Mouse (Mus musculus): ENCODE results near the gene Inf2. TPM values are rescaled to one million over a fixed set of nuclear protein-coding genes. Genes with fewer than 3 reads are reported as not detected.

Gene Inf2
- polyA plus RNA-seq, 1 experiment from 2014 or later: 5.5 TPM

- ATAC-seq (ENCODE audit: low FRiP score, low read depth): no peak
- no peaks in the 10 kb centered on the region for H3K9me3 ChIP-seq
- peaks cover 99% of the 10 kb centered on the region for H3K36me3 ChIP-seq
- H3K27me3 ChIP-seq: no peaks in the 10 kb centered on the region
- H3K4me3 ChIP-seq: no peak overlapping the region
- WGBS: 88% methylated on average over 5 of the region's 5 CpGs
- no peak overlapping the region for H3K4me2 ChIP-seq (replicated peaks)
- H3K27ac ChIP-seq: no peak overlapping the region
- H3K4me1 ChIP-seq: 0 out of 2 replicates have a peak, but pooled peaks cover 5% of the 10 kb centered on the region
- no peak overlapping the region for H3K9ac ChIP-seq
Measured at GRCm38 (mm10) chr12:112654076-112654475, 65.5 kb downstream of the Inf2 start.

- Histone ChIP-seq H3K4me2 (replicated peaks) (no peak overlapping the region), H3K36me3 (peaks cover 100% of the 10 kb centered on the region), H3K27ac (no peak overlapping the region), H3K4me1 (peaks cover 40% of the 10 kb centered on the region), H3K9me3 (no peaks in the 10 kb centered on the region), H3K4me3 (no peak overlapping the region), H3K9ac (no peak overlapping the region), H3K27me3 (no peaks in the 10 kb centered on the region)
- no peak for ATAC-seq (ENCODE audit: low FRiP score, low read depth)
- WGBS: 93% methylated on average over 7 of the region's 7 CpGs
Measured at GRCm38 (mm10) chr12:112658619-112659018, 70.0 kb downstream of the Inf2 start.

- H3K27me3 ChIP-seq: no peaks in the 10 kb centered on the region
- H3K4me3 ChIP-seq: no peak overlapping the region
- H3K27ac ChIP-seq: no peak overlapping the region
- peaks cover 100% of the 10 kb centered on the region for H3K36me3 ChIP-seq
- no peak for ATAC-seq (ENCODE audit: low FRiP score, low read depth)
- H3K9me3 ChIP-seq: no peaks in the 10 kb centered on the region
- WGBS: 82% methylated on average over 6 of the region's 6 CpGs
- no peak overlapping the region for H3K4me2 ChIP-seq (replicated peaks)
- peaks cover 44% of the 10 kb centered on the region for H3K4me1 ChIP-seq
- H3K9ac ChIP-seq: no peak overlapping the region
Measured at GRCm38 (mm10) chr12:112659109-112659508, 70.5 kb downstream of the Inf2 start.

GRCm38 (mm10) chr12:112660576-112661326, 72.2 kb downstream of the Inf2 start:
- H3K4me2 ChIP-seq (replicated peaks): peak overlapping the region; percentile 54
- H3K36me3 ChIP-seq: peaks cover 98% of the 10 kb centered on the region
- peak overlapping the region; percentile 93 for H3K27ac ChIP-seq
- no peaks in the 10 kb centered on the region for H3K27me3 ChIP-seq
- peak; percentile 89 for ATAC-seq (ENCODE audit: low FRiP score, low read depth)
- 38% methylated on average over 5 of the region's 5 CpGs for WGBS
- H3K4me1 ChIP-seq: peaks cover 59% of the 10 kb centered on the region
- H3K9ac ChIP-seq: peak overlapping the region; percentile 55
- H3K4me3 ChIP-seq: peak overlapping the region; percentile 10; the same call in 1 of the 2 replicates
- no peaks in the 10 kb centered on the region for H3K9me3 ChIP-seq

GRCm38 (mm10) chr12:112661327-112661605, 72.7 kb downstream of the Inf2 start:
- peak overlapping the region; percentile 55; the same call in 1 of the 2 replicates for H3K9ac ChIP-seq
- no peaks in the 10 kb centered on the region for H3K9me3 ChIP-seq
- H3K27ac ChIP-seq: peak overlapping the region; percentile 93
- peaks cover 98% of the 10 kb centered on the region for H3K36me3 ChIP-seq
- no peaks in the 10 kb centered on the region for H3K27me3 ChIP-seq
- H3K4me3 ChIP-seq: 0 out of 2 replicates have a peak overlapping the region, but pooled peaks have one; percentile 2
- no peak for ATAC-seq (ENCODE audit: low FRiP score, low read depth)
- peaks cover 65% of the 10 kb centered on the region for H3K4me1 ChIP-seq
- H3K4me2 ChIP-seq (replicated peaks): peak overlapping the region; percentile 54
- 80% methylated on average over 3 of the region's 3 CpGs for WGBS

GRCm38 (mm10) chr12:112661851-112662250, 73.3 kb downstream of the Inf2 start:
- no peaks in the 10 kb centered on the region for H3K9me3 ChIP-seq
- peak overlapping the region; percentile 50; the same call in 1 of the 2 replicates for H3K9ac ChIP-seq
- peaks cover 98% of the 10 kb centered on the region for H3K36me3 ChIP-seq
- peaks cover 70% of the 10 kb centered on the region for H3K4me1 ChIP-seq
- H3K4me2 ChIP-seq (replicated peaks): peak overlapping the region; percentile 54; the same call in 1 of the 2 replicates
- ATAC-seq (ENCODE audit: low FRiP score, low read depth): no peak
- no peak overlapping the region for H3K4me3 ChIP-seq
- 78% methylated on average over 9 of the region's 9 CpGs for WGBS
- no peaks in the 10 kb centered on the region for H3K27me3 ChIP-seq
- peak overlapping the region; percentile 93 for H3K27ac ChIP-seq

GRCm38 (mm10) chr12:112663303-112663702, 74.7 kb downstream of the Inf2 start:
- ATAC-seq (ENCODE audit: low FRiP score, low read depth): no peak
- peaks cover 98% of the 10 kb centered on the region for H3K36me3 ChIP-seq
- no peaks in the 10 kb centered on the region for H3K27me3 ChIP-seq
- no peak overlapping the region for H3K4me2 ChIP-seq (replicated peaks)
- WGBS: 82% methylated on average over 11 of the region's 11 CpGs
- H3K9ac ChIP-seq: peak overlapping the region; percentile 39; the same call in 1 of the 2 replicates
- no peaks in the 10 kb centered on the region for H3K9me3 ChIP-seq
- H3K4me1 ChIP-seq: peaks cover 79% of the 10 kb centered on the region
- peak overlapping the region; percentile 55; the same call in 1 of the 2 replicates for H3K27ac ChIP-seq
- no peak overlapping the region for H3K4me3 ChIP-seq

- ATAC-seq (ENCODE audit: low FRiP score, low read depth): no peak
- no peaks in the 10 kb centered on the region for H3K9me3 ChIP-seq
- H3K27me3 ChIP-seq: no peaks in the 10 kb centered on the region
- no peak overlapping the region for H3K4me3 ChIP-seq
- H3K9ac ChIP-seq: peak overlapping the region; percentile 39; the same call in 1 of the 2 replicates
- H3K4me2 ChIP-seq (replicated peaks): no peak overlapping the region
- 87% methylated on average over 12 of the region's 12 CpGs for WGBS
- H3K27ac ChIP-seq: peak overlapping the region; percentile 55; the same call in 1 of the 2 replicates
- H3K4me1 ChIP-seq: peaks cover 79% of the 10 kb centered on the region
- peaks cover 98% of the 10 kb centered on the region for H3K36me3 ChIP-seq
Measured at GRCm38 (mm10) chr12:112663716-112664115, 75.1 kb downstream of the Inf2 start.

- H3K27ac ChIP-seq: peak overlapping the region; percentile 55; the same call in 1 of the 2 replicates
- H3K4me3 ChIP-seq: no peak overlapping the region
- H3K9ac ChIP-seq: 0 out of 2 replicates have a peak overlapping the region, but pooled peaks have one; percentile 39
- H3K27me3 ChIP-seq: no peaks in the 10 kb centered on the region
- peaks cover 98% of the 10 kb centered on the region for H3K36me3 ChIP-seq
- no peaks in the 10 kb centered on the region for H3K9me3 ChIP-seq
- 62% methylated on average over 2 of the region's 2 CpGs for whole genome bisulfite sequencing
- peaks cover 79% of the 10 kb centered on the region for H3K4me1 ChIP-seq
- no peak overlapping the region for H3K4me2 ChIP-seq (replicated peaks)
- no peak for ATAC-seq (ENCODE audit: low FRiP score, low read depth)
Measured at GRCm38 (mm10) chr12:112664124-112664523, 75.5 kb downstream of the Inf2 start.

GRCm38 (mm10) chr12:112664656-112665055, 76.1 kb downstream of the Inf2 start:
- 62% methylated on average over 5 of the region's 5 CpGs for WGBS
- no peaks in the 10 kb centered on the region for H3K9me3 ChIP-seq
- H3K27ac ChIP-seq: peak overlapping the region; percentile 83; the same call in 1 of the 2 replicates
- peak overlapping the region; percentile 51 for H3K9ac ChIP-seq
- peaks cover 98% of the 10 kb centered on the region for H3K36me3 ChIP-seq
- H3K4me1 ChIP-seq: peaks cover 79% of the 10 kb centered on the region
- H3K27me3 ChIP-seq: no peaks in the 10 kb centered on the region
- H3K4me2 ChIP-seq (replicated peaks): no peak overlapping the region
- H3K4me3 ChIP-seq: no peak overlapping the region
- ATAC-seq (ENCODE audit: low FRiP score, low read depth): no peak
